Mouse (Mus musculus): ENCODE measurements around the gene Lhb.

The Lhb gene

DNA sequence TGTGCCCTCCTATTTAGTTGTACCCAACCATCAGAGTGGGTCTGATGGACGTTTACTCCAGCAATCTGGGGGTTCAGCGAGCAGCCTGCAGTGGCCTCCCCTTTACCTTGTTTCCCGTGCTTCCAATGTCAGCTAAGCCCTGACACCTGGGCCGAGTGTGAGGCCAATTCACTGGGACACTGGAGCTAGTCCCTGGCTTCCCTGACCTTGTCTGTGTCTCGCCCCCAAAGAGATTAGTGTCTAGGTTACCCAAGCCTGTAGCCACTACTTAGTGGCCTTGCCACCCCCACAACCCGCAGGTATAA, at the start of gene Lhb:
Gene Lhb, plus strand, starts transcription at position 206 of the 305 bp plus-strand sequence.
- no peak for DNase-seq (ENCODE audit: low read depth)

DNA sequence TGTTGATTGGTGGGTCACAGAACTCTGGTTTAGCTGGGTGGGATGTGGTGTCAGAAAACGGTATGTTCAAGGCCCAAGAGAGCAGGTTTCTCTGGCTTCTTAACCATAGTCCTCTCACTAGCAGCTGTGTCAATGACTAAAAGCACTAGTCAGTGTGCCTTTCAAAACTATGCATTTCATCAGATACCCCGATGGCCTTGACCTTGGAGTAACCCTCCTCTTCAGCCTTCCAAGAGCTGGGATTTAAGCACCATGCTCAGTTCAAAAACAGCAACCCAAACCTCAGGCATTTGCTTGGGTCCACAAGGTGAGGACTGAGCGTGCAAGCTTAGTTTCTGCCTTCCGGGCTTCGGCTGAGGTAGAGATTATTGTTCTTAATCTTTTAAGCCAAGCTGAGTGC, 48.2 kb upstream of the Lhb start:
- DNase-seq (ENCODE audit: low read depth), result no peak

DNA sequence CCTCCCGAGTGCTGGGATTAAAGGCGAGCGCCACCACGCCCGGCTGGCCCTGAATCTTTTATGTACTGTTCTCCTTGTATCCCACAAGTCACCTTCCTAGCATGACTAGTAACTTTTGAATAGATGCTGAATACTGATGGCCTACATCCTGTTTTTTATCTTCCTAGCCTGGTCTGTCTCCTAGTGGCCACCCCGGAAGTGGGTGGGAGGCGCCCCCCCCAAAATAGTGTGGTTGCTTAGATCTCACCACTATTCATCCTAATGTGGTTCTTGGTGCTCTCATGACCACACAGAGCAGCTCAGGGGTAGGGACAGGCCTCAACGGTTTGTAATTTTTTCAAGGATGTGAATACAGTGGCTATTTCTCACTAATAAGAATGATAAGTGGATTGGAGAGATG, 46.0 kb upstream of the Lhb start:
- DNase-seq (ENCODE audit: low read depth), result no peak

DNA sequence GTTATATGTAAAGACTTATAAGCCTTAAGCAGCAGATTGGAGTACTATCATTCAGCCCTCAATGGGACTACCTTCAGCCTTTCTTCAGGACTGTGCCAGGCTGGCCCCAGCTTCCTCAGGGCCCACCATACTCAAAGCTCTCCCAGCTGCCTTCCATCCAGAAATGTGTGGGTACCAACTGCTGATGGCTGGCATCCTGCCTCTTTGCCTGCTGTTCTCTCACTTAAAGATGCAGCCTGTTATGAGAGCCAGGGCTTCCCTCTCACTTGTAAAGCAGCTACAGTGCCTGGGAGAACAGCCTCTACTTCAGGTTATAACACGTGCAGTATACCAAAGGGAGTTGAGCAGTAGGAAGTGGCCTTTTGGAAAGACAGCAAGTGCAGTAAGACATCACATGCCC, 44.6 kb upstream of the Lhb start:
- DNase-seq (ENCODE audit: low read depth), result no peak

DNA sequence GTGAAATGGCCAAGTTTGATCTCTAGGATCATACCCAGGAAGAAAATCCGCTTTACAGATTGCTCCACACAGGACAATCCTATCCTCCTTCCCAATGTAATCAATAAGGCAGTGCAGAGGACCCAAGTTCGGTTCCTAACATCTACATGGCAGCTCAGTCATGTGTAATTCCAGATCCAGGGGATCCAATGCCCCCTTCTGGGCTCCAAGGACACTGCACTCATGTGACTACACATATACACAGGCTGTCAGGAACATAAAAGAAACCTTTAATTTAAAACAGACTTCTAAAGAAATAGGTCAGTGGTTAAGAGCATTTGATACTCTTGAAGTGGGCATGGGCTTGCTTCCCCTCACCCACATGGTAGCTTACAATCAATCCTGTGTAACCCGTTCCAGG, 34.5 kb upstream of the Lhb start:
- no peak for DNase-seq (ENCODE audit: low read depth)

DNA sequence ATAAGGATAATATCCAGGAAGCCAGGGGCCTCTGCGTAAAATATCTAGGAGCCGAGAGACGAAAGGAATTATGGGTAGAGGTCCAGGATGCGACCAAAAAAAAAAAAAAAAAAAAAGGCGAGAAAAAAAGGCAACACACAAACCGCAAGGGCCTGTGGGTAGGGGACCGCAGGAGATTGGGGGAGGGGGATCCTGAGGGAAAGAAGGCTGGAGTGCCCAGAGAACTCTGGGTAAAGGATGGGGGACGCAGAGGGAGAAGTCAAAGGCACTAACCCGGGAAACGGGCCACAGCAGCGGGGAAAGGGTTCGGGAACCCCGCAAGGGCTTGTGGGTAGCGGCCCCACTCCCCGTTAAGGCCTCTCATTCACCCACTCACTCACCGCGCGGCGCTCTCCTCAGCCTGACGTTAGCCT, 25.5 kb upstream of the Lhb start:
- DNase-seq (ENCODE audit: low read depth), result no peak

DNA sequence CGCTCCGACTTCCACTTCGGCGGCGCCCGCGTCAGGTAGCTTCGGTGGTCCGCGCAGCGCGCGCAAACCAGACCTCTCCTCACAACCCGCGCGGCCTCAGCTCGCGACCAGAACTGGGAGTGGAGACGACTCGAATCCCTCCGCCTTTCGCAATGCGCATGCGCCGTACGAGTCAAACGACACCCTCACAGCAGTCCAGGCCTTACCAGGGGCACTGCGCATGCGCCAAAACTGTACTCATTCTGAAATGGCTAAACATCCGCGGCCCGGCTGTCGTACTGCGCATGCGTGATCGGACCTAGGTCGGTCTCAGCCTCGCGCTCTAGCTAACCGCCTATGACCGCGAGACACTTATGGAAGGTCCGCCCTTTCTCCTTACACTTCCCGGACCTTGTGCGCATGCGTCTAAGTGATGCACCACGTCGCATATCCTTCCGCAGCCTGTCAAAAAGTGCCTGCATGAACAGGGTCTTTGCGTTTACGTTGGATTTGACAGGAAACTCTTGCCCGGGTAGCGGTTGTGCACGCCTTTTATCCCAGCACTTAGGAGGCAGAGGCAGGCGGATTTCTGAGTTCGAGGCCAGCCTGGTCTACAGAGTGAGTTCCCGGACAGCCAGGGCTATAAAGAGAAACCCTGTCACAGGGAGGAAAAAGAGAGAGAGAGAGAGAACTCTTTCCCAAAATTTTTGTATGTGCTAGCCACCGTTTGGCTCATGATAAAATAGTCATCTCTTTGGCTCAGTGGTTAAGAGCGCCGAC, 24.9 kb upstream of the Lhb start, which contains the start of gene Snrnp70:
Gene Snrnp70, minus strand, starts transcription at position 165 of the 759 bp plus-strand sequence.
- peak; percentile 100 for DNase-seq (ENCODE audit: low read depth)

DNA sequence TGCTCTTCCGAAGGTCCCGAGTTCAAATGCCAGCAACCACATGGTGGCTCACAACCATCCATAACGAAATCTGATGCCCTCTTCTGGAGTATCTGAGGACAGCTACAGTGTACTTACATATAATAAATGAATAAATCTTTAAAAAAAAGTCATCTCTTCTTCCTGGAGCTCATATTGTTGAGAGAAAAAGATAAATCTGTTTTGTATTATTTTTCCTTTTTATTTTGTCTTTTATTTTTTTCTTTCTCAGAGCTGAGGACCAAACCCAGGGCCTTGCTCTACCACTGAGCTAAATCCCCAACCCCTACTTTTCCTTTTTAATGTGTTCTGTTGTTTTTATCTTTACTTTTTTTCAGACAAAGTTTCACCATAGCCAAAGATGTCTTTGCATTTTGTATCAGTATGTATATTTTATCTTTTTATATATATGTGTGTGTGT, 24.3 kb upstream of the Lhb start:
- peak; percentile 45 for DNase-seq (ENCODE audit: low read depth)

DNA sequence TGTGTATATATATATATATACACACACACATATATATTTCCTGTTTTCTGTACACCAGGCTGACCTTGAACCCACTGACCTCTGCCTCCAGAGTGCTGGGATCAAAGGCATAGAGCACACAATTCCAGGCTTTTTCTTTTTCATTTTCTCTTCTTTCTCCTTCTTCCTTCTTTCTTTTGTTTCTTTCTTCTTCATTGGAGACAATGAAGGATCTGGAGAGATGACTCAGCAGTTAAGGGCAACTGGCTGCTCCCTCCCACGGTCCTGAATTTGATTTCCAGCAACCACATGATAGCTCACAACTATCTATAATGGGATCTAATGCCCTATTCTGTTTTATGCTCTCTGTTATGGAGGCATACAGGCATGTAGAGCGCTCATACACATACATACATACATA, 23.8 kb upstream of the Lhb start:
- no peak for DNase-seq (ENCODE audit: low read depth)

DNA sequence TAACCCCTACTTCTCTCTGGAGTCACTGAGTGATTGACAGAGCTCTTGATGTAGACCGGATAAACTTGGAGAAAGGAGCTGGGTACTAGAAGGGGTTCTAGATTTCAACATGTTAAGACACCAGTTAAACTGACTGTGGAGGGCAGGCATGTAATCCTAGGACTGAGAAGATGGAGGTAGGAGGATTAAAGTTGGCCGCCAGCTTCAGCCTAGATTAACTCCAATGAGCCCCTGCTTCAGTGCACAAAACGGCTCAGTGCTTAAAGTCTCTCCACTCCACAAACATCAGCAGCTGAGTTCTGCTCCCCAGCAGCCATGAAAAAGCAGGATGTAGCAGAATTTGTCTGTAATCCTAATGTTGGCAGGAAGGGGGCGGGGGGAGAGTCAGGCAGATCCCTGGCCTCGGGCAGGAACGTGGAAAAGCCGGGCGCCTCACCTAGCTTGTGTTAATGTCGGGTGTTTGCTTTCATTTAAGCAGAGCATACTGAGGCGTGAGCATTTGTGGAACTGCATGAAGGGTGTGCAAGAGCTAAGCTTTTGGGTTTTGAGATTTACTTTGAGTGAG, 19.0 kb upstream of the Lhb start:
- no peak for DNase-seq (ENCODE audit: low read depth)

DNA sequence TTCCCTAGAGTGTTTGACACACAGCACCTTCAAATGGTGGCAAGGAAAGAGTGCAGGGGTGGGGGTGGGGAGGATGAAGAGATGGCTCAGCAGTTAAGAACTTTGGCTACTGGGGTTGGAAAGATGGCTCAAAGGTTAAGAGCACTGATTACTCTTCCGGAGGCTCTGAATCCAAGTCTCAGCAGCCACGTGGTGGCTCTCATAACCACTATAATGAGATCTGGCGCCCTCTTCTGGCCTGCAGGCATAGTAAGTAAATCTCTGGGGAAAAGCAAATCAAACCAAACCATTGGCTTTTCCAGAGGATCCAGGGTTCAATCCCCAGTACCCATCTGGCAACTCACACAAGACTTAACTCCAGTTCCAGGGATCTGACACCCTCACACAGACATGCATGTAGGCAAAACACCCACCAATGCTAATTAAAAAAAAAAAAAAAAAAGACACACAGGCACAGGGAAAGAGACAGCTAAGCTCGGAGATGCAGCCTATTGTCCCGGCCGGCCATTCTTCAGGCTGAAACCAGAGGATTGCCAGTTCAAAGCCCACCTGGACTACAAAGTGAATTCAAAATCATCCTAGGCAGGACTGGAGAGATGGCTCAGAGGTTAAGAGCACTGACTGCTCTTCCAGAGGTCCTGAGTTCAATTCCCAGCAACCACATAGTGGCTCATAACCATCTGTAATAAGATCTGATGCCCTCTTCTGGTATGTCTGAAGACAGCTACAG, 16.9 kb upstream of the Lhb start:
- DNase-seq (ENCODE audit: low read depth), result peak; percentile 89

DNA sequence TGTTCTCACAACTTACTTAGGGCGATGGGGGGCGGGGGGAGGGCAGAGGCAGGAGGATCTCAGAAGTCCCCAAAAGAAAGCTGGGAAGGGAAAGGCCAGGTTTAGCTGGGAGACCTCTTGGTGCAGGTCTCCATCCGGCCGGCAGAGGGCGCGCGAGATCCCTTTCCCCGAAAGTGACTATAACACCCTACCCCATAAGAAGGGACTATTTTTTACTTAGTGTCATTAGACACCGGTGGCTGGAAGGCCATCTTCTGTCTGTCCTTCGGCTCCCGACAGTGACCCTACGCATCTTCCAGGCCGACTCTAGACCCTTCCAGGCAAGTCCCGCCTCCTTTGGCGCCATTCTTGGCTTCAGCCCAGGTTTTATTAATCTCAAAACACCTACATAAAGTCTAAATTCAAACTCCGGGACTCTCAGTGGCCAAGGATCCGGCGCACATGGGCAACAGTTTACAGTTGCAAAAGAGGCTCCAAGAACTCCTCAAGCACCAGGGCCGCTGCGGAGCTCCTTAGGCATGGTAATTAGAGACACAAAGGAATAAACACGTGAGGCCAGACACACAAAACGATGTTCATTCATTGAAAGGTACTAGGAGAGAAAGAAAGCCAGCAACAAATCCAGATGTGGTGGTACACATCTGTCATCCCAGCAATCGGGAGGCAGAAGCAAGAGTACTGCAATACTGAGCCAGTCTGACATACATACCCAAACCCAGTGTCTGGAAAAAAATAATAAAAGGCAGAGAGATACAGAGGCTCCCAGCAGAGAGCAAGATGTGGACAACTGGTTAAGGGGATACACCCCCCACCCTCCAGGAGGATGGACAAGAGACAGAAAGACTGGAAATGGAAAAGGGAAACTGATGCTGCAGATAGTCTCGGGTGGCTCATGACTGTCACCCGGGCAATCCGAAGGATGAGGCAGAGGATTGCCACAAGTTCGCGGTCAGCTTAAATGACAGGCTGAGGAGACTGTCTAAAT, 15.2 kb upstream of the Lhb start, which contains the start of gene Kcna7:
Gene Kcna7, plus strand, starts transcription at position 563 of the 985 bp plus-strand sequence.
- peak; percentile 74 for DNase-seq (ENCODE audit: low read depth)

DNA sequence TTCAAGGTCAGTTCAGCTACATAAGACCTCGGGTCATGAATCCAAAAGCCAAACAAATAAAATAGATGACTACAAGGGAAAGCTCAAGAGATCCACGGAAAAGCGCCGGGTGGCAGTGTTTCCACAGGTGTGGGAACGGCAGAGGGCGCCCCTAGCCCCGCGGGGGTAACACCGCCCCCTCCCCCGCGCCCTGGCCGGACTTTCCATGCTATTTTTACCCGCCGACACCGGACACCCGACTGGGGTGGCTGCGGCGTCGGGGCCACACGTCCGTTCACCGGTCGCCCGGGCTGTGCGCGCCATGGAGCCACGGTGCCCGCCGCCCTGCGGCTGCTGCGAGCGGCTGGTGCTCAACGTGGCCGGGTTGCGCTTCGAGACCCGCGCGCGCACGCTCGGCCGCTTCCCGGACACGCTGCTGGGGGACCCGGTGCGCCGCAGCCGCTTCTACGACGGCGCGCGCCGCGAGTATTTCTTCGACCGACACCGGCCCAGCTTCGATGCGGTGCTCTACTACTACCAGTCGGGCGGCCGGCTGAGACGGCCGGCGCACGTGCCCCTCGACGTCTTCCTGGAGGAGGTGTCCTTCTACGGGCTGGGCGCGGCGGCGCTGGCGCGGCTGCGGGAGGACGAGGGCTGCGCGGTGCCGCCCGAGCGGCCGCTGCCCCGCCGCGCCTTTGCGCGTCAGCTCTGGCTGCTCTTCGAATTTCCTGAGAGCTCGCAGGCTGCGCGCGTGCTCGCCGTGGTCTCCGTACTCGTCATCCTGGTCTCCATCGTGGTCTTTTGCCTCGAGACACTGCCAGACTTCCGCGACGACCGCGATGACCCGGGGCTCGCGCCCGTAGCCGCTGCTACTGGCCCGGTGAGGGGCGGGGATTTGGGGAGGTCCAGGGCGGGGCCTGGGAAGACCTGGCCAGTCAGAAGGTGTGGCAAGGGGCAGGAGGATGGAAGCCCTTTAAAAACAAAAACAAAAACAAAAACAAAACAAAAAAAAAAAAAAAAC, 14.2 kb upstream of the Lhb start:
- DNase-seq (ENCODE audit: low read depth), result peak; percentile 46

DNA sequence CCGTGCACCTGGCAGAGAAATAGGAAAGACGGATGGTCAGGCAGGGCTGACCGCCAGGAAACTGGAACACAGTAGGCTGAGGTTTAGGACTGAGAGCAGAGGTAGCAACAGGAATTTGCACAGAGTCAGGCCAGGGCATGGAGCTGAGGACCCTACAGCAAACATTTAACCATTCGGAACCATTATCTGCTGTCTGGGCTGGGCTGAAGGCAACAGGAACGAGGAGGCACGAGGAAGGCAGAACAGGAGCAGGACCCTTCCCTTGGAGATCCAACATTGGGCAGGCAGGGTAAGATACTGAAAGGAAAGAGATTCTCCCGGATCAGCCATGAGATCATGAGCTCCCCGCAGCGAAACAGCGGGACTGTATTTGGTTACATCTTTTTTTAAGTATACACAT, 12.8 kb upstream of the Lhb start:
- no peak for DNase-seq (ENCODE audit: low read depth)

DNA sequence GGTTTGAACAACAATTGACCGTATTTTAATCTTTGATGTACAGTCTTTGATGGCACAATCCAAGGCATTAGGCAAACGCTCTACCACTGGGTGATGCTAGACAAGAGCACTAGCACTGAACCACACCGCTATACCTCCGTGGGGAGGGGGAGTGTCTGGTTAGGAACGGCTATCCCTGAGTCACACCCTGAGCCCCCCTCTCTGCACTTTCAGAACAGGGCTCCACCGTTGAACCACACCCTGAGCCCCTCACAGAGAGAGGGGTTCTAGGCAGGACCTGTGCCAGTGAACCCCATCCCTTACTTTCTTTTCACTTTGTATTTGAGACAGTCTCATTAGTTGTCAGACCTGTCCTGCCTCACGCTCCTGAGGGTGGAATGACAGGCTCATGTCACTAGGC, 12.3 kb upstream of the Lhb start:
- no peak for DNase-seq (ENCODE audit: low read depth)

DNA sequence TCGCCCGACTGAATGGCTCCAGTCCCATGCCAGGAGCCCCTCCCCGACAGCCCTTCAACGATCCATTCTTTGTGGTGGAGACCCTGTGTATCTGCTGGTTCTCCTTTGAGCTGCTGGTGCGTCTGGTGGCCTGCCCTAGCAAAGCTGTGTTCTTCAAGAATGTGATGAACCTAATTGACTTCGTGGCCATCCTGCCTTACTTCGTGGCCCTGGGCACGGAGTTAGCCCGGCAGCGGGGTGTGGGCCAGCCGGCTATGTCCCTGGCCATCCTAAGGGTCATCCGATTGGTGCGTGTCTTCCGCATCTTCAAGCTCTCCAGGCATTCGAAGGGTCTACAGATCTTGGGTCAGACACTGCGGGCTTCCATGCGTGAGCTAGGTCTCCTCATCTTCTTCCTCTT, 11.7 kb upstream of the Lhb start:
- no peak for DNase-seq (ENCODE audit: low read depth)

DNA sequence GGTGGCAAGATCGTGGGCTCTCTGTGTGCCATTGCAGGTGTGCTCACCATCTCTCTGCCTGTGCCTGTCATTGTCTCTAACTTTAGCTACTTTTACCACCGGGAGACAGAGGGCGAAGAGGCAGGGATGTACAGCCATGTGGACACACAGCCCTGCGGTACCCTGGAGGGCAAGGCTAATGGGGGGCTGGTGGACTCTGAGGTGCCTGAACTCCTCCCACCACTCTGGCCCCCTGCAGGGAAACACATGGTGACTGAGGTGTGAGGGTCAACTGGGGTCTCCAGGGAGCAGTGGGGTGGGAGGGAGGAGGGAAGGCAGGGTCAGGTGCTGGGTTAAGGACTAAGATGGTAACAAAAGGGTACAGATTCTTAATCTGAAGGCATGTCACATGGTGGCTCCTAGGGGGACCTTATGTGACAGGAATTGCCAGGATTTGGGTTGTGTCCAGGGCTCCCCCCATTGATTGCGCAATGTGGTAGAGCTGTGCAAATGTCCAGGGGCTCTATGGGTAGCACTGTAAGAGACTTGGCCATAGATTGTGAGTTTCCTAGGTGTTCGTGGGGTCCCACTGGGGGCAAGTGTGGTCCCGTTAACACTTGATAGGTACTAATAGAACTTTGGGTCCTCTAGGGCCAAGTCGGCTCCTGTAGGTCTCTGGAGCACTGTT, 11.0 kb upstream of the Lhb start:
- no peak for DNase-seq (ENCODE audit: low read depth)

DNA sequence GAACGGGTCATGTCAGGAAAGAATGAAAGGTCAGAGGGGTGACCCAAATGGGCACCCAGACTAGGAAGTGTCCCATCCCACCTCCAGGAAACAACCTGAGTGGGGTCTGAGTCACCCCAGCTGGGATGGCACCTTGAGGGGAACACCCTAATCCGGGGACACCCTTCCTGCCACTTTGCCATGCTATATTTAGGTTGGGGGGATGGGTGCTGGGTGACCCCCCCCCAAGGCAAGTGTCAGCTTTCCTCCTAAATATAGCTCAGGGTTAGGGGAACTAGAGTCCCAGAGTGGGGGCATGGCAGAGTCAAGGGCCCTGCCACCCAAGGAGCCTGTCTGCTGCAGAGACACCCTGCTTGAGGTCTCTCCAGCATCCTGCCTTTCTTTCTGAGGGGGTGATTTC, 8.2 kb upstream of the Lhb start:
- DNase-seq (ENCODE audit: low read depth), result no peak

DNA sequence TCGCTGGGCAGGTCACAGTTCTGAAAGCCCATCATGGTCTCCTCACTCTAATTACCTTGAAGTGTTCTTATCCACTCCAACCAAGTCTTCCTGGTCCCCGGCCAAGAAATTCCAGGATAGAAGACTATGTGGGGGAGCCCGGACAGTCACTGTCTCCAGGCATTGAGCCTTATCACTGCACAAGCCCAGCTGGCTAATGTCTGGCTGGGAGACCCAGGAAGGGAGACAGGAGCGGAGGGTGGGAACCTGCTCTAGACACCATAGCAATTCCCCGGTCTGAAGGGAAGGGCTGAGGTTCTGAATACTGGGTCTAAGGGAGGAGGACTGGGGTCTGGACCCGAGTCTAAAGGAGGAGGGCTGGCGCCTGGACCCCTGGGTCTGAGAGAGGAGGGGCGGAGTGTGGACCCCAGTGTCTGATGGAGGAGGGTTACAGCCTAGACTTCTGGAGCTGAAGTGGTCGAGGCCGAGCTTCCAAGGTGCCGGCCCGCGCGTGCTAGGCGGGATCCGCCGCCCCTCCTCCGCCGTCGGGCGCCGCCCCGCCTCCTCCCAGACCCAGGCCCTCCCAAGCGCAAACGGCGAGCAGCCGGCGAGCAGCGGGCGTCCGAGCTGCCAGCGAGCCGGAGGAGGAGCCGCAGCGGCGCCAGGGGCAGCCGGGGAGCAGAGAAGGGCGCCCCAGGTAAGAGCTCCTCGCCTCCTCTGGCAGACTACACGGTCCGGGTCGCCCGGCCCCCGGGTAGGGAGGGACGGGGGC, 7.3 kb upstream of the Lhb start, which contains the start of gene Ntf5:
Gene Ntf5, plus strand, starts transcription at position 583 of the 751 bp plus-strand sequence.
- peak; percentile 32 for DNase-seq (ENCODE audit: low read depth)
